Mouse (Mus musculus) frontal cortex, adult 2 months (tissue): ENCODE measurements at regions not wholly inside any gene's neighbourhood (a gene's known extent, or its start where the extent isn't known, plus 50 kb on each side); places are given as distances from the start of the nearest gene placed in this dataset.

Experiments
- DNase-seq, 2 experiments: peaks; one replicate each; pipeline ENCODE4 v3.0.0; 2022; ENCODE audit warnings: low spot score in 1 of 2; ENCODE audit errors: extremely low spot score in 1 of 2

DNA sequence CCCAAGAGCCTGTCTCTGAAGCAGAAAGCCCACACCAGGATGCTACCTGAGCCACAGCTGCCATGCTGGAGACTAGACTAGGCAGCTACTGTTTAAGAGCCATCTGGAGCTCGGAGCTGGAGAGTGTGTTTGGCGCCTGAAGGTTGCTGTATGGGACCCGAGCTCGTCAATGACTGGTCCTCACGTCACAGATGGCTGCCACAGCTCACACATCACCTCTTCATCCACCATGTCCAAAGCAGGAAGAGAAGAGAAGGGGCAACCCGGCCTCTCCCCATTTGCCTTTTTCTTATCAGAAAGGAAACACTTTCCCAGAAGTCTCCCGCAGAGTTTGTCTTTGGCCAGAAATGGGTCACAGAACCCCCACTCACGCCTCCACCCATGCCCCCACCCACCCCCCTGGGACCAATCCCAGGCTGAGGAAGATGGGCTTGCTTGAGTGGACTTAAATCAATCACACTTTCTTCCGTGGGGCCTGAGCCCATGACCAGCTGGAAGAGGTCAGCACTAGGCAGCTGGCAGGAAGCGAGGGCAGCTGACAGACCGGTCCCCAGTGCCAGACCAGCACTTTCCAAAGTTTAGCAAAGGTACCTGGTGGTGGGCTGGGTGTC is 53.5 kb upstream of the Ptpn1 start:
- no peak for DNase-seq

- no peak for DNase-seq
Observed at GRCm38 (mm10) chr2:167877254-167877870, 54.5 kb upstream of the Ptpn1 start.

DNA sequence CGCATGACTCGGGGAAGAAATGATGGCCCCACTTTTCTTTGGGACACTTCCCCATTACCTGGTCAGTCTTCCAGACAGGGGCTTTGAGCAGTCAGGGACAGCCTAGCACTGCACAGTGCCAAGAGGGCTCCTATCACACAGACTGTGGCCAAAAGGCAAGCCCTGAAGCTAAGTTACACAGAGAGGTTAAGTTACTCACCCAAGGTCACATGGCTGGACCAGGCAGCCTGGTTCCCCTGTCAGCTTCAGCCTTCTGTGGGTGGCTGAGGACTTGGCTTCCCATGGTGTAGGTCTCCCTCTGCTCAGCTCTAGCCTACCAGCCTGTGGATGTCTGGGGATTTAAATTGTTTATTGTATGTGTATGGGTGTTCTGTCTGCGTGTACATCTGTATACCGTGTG is 59.4 kb upstream of the Ptpn1 start:
- no peak for DNase-seq

DNA sequence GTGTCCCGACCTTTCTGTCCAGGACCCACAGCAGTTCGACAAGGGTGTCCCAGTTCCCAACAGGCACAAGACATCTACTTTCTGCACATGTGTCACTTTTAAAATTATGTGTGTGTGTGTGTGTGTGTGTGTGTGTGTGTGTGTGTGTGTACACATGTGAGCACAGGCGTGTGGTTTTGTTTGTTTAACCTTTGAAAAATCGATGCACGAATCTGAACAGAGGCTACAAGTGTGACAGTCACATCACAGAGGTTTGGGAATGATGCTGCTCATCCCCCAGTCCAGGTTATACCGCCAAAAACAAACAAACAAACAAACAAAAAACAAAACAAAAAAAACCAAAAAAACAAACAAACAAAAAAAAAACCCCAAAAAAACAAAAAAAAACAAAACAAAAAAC is 61.7 kb upstream of the Ptpn1 start:
- no peak for DNase-seq

- DNase-seq, result no peak
Observed at GRCm38 (mm10) chr2:167866751-167867150, 65.1 kb upstream of the Ptpn1 start.

GRCm38 (mm10) chr2:167865525-167865924 is 66.3 kb upstream of the Ptpn1 start:
- no peak for DNase-seq

- DNase-seq, result no peak
Observed at GRCm38 (mm10) chr2:167864672-167865071, 67.2 kb upstream of the Ptpn1 start.

DNA sequence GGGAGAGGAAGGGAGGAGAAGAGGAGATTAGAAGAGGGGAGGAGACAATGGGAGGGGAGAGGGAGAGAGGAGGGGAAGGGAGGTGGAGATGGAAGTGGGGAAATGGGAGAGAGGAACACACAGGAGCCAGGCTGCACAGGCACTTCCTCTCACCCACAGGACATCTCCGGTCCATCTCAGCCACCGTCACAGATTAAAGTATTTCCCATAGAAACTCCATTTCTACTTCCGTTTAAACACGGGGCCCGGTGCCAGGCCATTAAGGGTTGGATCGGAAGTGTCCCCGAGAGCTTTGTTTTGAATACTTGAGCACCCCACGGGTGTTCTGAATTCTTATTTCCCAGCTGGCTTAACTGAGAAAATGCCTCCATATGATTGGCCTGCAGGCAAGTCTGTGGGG is 67.6 kb upstream of the Ptpn1 start:
- no peak for DNase-seq

- no peak for DNase-seq
Observed at GRCm38 (mm10) chr2:167863616-167864015, 68.2 kb upstream of the Ptpn1 start.

DNA sequence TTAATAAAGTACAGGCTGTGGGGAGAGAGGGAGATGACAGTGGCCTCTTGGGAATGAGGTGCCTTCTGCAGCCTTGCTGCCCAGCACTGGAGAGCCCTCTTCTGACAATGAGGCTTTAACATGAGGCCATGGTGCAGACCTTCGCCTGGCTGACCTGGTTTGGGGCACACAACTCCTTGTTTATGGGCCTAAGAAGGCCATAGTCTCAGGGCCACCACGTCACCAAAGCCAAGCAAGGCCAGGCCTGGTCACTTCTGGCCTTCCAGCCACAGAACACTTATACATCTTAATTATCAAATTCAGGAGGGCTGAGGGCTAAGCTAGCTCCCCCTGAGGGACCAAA is 70.7 kb upstream of the Ptpn1 start:
- no peak for DNase-seq

DNA sequence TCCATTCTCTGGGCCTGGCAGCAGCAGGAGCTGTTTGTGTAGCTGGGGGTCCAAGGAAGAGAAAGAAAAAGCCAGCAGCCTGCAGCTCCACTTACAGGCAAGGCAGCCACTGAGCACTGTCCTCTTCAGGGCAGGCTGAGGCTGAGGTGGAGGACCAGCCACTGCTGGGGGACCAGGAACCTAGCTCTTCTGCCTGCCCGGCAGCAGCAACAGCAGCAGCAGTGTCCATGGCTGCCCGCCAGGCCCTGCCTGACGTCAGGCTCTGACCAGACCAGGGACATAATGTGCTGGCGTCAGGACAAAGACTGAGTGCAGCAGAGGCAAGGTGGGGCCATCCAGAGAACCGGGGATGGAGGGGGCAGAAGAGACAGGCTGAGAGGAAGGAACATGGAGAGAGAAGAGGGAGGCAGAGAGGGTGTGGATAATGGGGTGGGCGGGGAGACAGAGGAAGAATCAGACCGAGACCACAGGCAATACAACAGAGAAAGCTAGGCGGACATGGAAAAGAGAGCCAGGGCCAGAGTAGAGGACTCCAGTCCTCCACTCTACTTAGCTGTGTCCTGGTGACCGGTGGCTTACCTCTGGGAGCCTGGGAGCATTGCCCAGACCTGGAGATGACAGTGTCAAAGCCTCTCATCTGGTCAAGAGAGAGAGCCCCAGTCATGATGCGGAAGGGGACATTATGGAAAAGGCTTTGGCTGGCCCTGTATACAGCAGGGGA is 71.2 kb upstream of the Ptpn1 start:
- DNase-seq, result peak; percentile 18 to 47

GRCm38 (mm10) chr2:167859575-167859974 is 72.3 kb upstream of the Ptpn1 start:
- DNase-seq, result no peak

DNA sequence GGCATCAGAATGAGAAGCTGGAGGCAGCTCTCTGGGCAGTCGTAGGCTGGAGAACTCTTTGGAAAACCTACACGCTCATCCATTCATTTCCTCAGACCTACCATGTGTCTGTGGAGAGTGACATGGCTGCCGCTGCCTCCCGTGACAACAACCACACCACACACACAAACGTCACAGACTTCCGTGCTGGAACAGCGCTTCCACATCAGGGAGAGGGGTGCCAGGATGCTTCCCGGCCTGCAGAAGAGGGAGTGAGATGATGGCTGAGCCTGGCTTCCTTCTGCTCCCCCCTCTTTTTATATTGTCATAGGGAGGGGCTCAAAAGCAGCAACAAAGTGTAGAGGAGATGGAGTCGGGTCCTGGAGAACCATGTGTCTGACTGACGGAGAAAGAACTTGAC is 73.5 kb upstream of the Ptpn1 start:
- no peak for DNase-seq

DNA sequence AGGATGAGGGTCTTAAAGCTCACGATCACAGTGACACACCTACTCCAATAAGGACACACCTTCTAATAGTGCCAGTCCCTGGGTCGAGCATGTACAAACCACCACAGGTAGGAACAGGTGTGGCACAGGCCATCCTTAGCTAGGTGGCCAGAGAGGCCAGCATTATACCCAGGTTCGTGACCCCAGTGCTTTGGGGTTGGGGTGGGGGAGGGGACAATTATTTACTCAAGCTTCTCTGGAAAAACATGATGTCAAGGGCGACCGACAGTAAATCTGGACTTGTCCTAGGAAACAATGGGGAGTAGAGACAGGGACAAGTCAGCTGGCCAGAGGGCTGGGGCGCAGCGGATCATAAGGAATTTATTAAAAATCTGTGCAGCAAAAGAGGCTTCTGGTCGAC is 73.9 kb upstream of the Ptpn1 start:
- no peak for DNase-seq

GRCm38 (mm10) chr2:167856920-167857475 is 74.9 kb upstream of the Ptpn1 start:
- no peak for DNase-seq

DNA sequence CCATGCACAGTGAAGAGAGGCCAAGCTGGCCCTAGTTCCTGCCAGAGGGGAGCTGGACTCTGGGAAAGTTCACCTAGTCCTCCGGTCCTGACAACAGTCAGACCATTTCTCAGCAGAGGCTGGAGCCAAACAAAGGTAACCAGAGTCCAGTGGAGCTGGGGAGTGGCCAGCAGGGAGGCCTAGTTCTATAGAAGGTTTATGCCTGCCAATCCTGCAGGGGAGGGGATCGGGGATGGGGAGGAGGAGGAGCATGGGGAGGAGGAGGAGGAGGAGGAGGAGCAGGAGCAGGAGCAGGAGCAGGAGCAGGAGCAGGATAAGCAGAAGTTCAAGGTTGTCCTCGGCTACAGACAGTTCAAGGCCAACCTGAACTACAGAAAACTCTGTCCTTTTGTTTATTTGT is 75.8 kb upstream of the Ptpn1 start:
- DNase-seq, result no peak

GRCm38 (mm10) chr2:167854060-167854459 is 77.8 kb upstream of the Ptpn1 start:
- DNase-seq, result no peak

GRCm38 (mm10) chr2:167853411-167853821 is 78.4 kb upstream of the Ptpn1 start:
- no peak for DNase-seq

- DNase-seq, result no peak
Observed at GRCm38 (mm10) chr2:167852582-167852981, 79.3 kb upstream of the Ptpn1 start.

DNA sequence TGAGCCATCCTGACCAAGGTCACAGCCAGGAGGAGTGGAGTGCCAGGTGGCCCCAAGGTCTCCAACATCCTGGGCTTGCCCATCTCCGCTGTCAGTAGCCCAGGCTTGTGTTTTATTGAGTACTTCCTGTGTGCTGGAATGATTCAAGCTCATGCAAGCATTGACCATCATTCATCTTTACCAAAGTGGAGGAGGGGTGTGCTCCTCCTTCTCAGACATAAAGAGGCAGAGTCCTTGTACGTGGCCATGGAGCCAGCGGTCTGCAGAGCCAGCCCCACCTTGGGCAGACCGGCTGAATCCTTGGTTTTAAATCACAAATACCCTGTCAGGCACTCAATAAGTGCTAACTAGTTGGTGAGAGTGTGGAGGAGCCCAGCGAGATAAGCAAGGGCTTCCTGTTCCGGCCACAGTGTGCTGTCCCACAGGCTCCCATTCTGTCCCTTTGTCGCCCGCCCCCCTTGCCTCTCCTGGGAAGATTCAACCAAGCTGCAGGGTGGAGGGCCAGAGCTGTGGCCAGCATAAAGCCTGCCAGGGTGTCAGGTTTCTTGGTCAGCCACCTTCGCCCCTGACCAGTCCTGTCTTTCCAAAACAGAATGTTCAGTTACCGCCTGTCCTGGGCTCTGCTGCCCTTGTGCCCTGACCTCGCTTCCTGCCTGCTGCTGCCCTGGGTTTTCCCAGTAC is 80.5 kb upstream of the Ptpn1 start:
- no peak for DNase-seq

GRCm38 (mm10) chr2:167849999-167850552 is 81.8 kb upstream of the Ptpn1 start:
- DNase-seq, result no peak
